Mouse (Mus musculus) myocyte (in vitro differentiated cells): ENCODE measurements around the gene Cenpu. TPM values are rescaled to one million over a fixed set of nuclear protein-coding genes. Genes with fewer than 3 reads are reported as not detected.

ENCODE experiments used
- H3K27me3 ChIP-seq: one replicate; pipeline ENCODE4 v1.6.1; 2011; ENCODE audit not compliant: control insufficient read depth, insufficient read depth, insufficient read length
- H3K36me3 ChIP-seq: one replicate; pipeline ENCODE4 v1.6.1; 2011; ENCODE audit not compliant: control insufficient read depth, insufficient read depth
- H3K4me2 ChIP-seq: one replicate; pipeline ENCODE4 v1.6.1; 2011; ENCODE audit warnings: low read depth, control low read depth
- H3K4me3 ChIP-seq: one replicate; pipeline ENCODE4 v1.5.1; 2011; ENCODE audit warnings: mild to moderate bottlenecking, control low read depth, moderate library complexity
- H3K79me2 ChIP-seq: one replicate; pipeline ENCODE4 v1.6.1; 2011; ENCODE audit not compliant: control insufficient read depth, insufficient read depth
- H3ac ChIP-seq: one replicate; pipeline ENCODE4 v1.6.1; 2011; ENCODE audit not compliant: control insufficient read depth, insufficient read length
- CEBPB ChIP-seq: IDR thresholded peaks from 2 replicates; pipeline ENCODE4 v1.6.1; 2011; ENCODE audit warnings: mild to moderate bottlenecking, moderate library complexity; ENCODE audit not compliant: poor library complexity, insufficient read depth, severe bottlenecking
- E2F4 ChIP-seq: IDR thresholded peaks from one replicate; pipeline ENCODE4 v1.6.1; 2011; ENCODE audit warnings: mild to moderate bottlenecking, control low read depth, moderate library complexity; ENCODE audit not compliant: insufficient read depth
- MAX ChIP-seq: IDR thresholded peaks from one replicate; pipeline ENCODE4 v1.6.1; 2011; ENCODE audit warnings: low read depth, mild to moderate bottlenecking, control low read depth
- MYOD1 ChIP-seq, 3 experiments: IDR thresholded peaks; one replicate each; pipeline ENCODE4 v1.6.1; 2011; ENCODE audit warnings: control low read depth in 2 of 3, low read depth in 2 of 3, mild to moderate bottlenecking in 2 of 3, moderate library complexity in 1 of 3; ENCODE audit not compliant: insufficient read length in 2 of 3, control insufficient read depth in 1 of 3
- MYOG ChIP-seq, 3 experiments: IDR thresholded peaks; one replicate each; pipeline ENCODE4 v1.6.1; 2011; ENCODE audit warnings: control low read depth in 2 of 3, low read depth in 2 of 3, mild to moderate bottlenecking in 2 of 3; ENCODE audit not compliant: insufficient read length in 2 of 3, control insufficient read depth in 1 of 3, insufficient read depth in 1 of 3
- POLR2A ChIP-seq: IDR thresholded peaks from one replicate; pipeline ENCODE4 v1.6.1; 2011; ENCODE audit warnings: low read depth, mild to moderate bottlenecking, control low read depth, moderate library complexity; ENCODE audit not compliant: insufficient read length
- POLR2AphosphoS2 ChIP-seq: IDR thresholded peaks from one replicate; pipeline ENCODE4 v1.6.1; 2011; ENCODE audit warnings: low read depth, control low read depth; ENCODE audit not compliant: insufficient read length
- REST ChIP-seq: IDR thresholded peaks from one replicate; pipeline ENCODE4 v1.6.1; 2011; ENCODE audit warnings: mild to moderate bottlenecking, control low read depth, moderate library complexity; ENCODE audit not compliant: insufficient read depth, insufficient read length
- SRF ChIP-seq: IDR thresholded peaks from one replicate; pipeline ENCODE4 v1.6.1; 2011; ENCODE audit warnings: low read depth; ENCODE audit not compliant: control insufficient read depth, insufficient read length
- TCF12 ChIP-seq: IDR thresholded peaks from one replicate; pipeline ENCODE4 v1.6.1; 2011; ENCODE audit warnings: mild to moderate bottlenecking, control low read depth; ENCODE audit not compliant: poor library complexity, insufficient read depth, severe bottlenecking
- TCF3 ChIP-seq: IDR thresholded peaks from one replicate; pipeline ENCODE4 v1.6.1; 2011; ENCODE audit warnings: low read depth, control low read depth; ENCODE audit not compliant: insufficient read length
- USF1 ChIP-seq: IDR thresholded peaks from one replicate; pipeline ENCODE4 v1.6.1; 2011; ENCODE audit warnings: low read depth, mild to moderate bottlenecking, control low read depth, moderate library complexity
- polyA plus RNA-seq: library from polyadenylated mRNA; unstranded; fragments of >200 nt; fragmentation: generic; extraction: Trizol; gene quantifications from one replicate; pipeline ENCODE4 v1.2.1, GENCODE M21; 2012; ENCODE audit warnings: missing spikeins

Gene Cenpu
- 2.0 TPM for polyA plus RNA-seq

- H3K36me3 ChIP-seq: no peaks in the 10 kb centered on the region
- peak in 1 of 3 experiments; percentile 80 for TF ChIP-seq MYOG (IDR thresholded peaks at IDR 0.05; ENCODE audit: control insufficient read depth in 1 of 3, insufficient read depth in 1 of 3, insufficient read length in 2 of 3, low read depth in 2 of 3)
- TF ChIP-seq POLR2AphosphoS2: peak; percentile 86
- TF ChIP-seq SRF: peak; percentile 82
- TF ChIP-seq POLR2A: peak; percentile 68
- peak in 2 of 3 experiments; percentile 20 to 66 for TF ChIP-seq MYOD1 (IDR thresholded peaks at IDR 0.05; ENCODE audit: control insufficient read depth in 1 of 3, insufficient read length in 2 of 3, low read depth in 2 of 3)
- peak; percentile 96 for TF ChIP-seq E2F4
- TF ChIP-seq USF1: no peak
- no peak for TF ChIP-seq REST
- TF ChIP-seq MAX: peak; percentile 42
- TF ChIP-seq CEBPB: no peak
- no peak for TF ChIP-seq TCF3
- no peak for TF ChIP-seq TCF12
- H3K4me2 ChIP-seq: peak within 1 kb of the TSS; percentile 82
- H3ac ChIP-seq: no peak within 1 kb of the TSS
- H3K4me3 ChIP-seq: peak within 1 kb of the TSS; percentile 38
- H3K79me2 ChIP-seq: peaks cover 6% of the 10 kb centered on the region
- no peaks in the 10 kb centered on the region for H3K27me3 ChIP-seq
Observed at GRCm38 (mm10) chr8:46551615-46552440, at the start of gene Cenpu. Cenpu (plus strand) TSS chr8:46552028.

- Histone ChIP-seq H3K36me3 (no peaks in the 10 kb centered on the region), H3K4me2 (no peak overlapping the region), H3K4me3 (no peak overlapping the region), H3K27me3 (no peaks in the 10 kb centered on the region), H3K79me2 (no peaks in the 10 kb centered on the region), H3ac (no peak overlapping the region)
- peak in 1 of 3 experiments; percentile 50 for TF ChIP-seq MYOD1 (IDR thresholded peaks at IDR 0.05; ENCODE audit: control insufficient read depth in 1 of 3, insufficient read length in 2 of 3, low read depth in 2 of 3)
- peak in 1 of 3 experiments; percentile 57 for TF ChIP-seq MYOG (IDR thresholded peaks at IDR 0.05; ENCODE audit: control insufficient read depth in 1 of 3, insufficient read depth in 1 of 3, insufficient read length in 2 of 3, low read depth in 2 of 3)
- no peak for TF ChIP-seq POLR2AphosphoS2
Observed at GRCm38 (mm10) chr8:46502333-46503071, 49.3 kb upstream of the Cenpu start.

GRCm38 (mm10) chr8:46503072-46503695 is 48.6 kb upstream of the Cenpu start:
- Histone ChIP-seq H3K79me2 (no peaks in the 10 kb centered on the region), H3K4me2 (no peak overlapping the region), H3ac (no peak overlapping the region), H3K36me3 (no peaks in the 10 kb centered on the region), H3K27me3 (no peaks in the 10 kb centered on the region), H3K4me3 (no peak overlapping the region)
- no peak for TF ChIP-seq MYOD1 (IDR thresholded peaks at IDR 0.05; ENCODE audit: control insufficient read depth in 1 of 3, insufficient read length in 2 of 3, low read depth in 2 of 3)
- no peak for TF ChIP-seq MAX
- TF ChIP-seq TCF12: no peak
- TF ChIP-seq SRF: no peak
- no peak for TF ChIP-seq E2F4
- no peak for TF ChIP-seq TCF3
- no peak for TF ChIP-seq REST
- no peak for TF ChIP-seq MYOG (IDR thresholded peaks at IDR 0.05; ENCODE audit: control insufficient read depth in 1 of 3, insufficient read depth in 1 of 3, insufficient read length in 2 of 3, low read depth in 2 of 3)
- no peak for TF ChIP-seq POLR2AphosphoS2
- no peak for TF ChIP-seq CEBPB
- TF ChIP-seq USF1: no peak
- TF ChIP-seq POLR2A: no peak

- H3K36me3 ChIP-seq: no peaks in the 10 kb centered on the region
- no peaks in the 10 kb centered on the region for H3K27me3 ChIP-seq
- no peak overlapping the region for H3ac ChIP-seq
- no peak overlapping the region for H3K4me3 ChIP-seq
- H3K79me2 ChIP-seq: no peaks in the 10 kb centered on the region
- TF ChIP-seq MAX: no peak
- no peak overlapping the region for H3K4me2 ChIP-seq
Observed at GRCm38 (mm10) chr8:46504196-46504595, 47.6 kb upstream of the Cenpu start.
